Mouse (Mus musculus): ENCODE measurements around the gene Rpa1. TPM values are rescaled to one million over a fixed set of nuclear protein-coding genes. Genes with fewer than 3 reads are reported as not detected.

Rpa1 gene
- polyA plus RNA-seq, 1 experiment = not detected

- TF ChIP-seq CTCF (IDR thresholded peaks at IDR 0.05; ENCODE audit: insufficient read depth, low read depth, low read length) (no peak), POLR2A (IDR thresholded peaks at IDR 0.05; ENCODE audit: insufficient read depth, low read depth, low read length) (no peak)
Observed at GRCm38 (mm10) chr11:75273466-75273865, 74.7 kb downstream of the Rpa1 start.

GRCm38 (mm10) chr11:75270985-75271434, 77.1 kb downstream of the Rpa1 start:
- 23% methylated on average over 7 of the region's 7 CpGs for WGBS
- Histone ChIP-seq H3K4me3 (ENCODE audit: insufficient read depth, low read depth, low read length) (no peak overlapping the region), H3K27ac (ENCODE audit: insufficient read depth, low read depth, low read length) (no peak overlapping the region), H3K4me1 (ENCODE audit: control insufficient read depth, insufficient read depth, low read length) (peaks cover 33% of the 10 kb centered on the region)
- TF ChIP-seq POLR2A (IDR thresholded peaks at IDR 0.05; ENCODE audit: insufficient read depth, low read depth, low read length) = no peak

More at GRCm38 (mm10) chr11:75273466-75273865, 74.7 kb downstream of the Rpa1 start:
- WGBS = 8% methylated on average over 8 of the region's 8 CpGs
- no peak overlapping the region for H3K27ac ChIP-seq (ENCODE audit: insufficient read depth, low read depth, low read length)
- no peak overlapping the region for H3K4me3 ChIP-seq (ENCODE audit: insufficient read depth, low read depth, low read length)
- H3K4me1 ChIP-seq (ENCODE audit: control insufficient read depth, insufficient read depth, low read length) = peaks cover 22% of the 10 kb centered on the region

- Histone ChIP-seq H3K27ac (ENCODE audit: insufficient read depth, low read depth, low read length) (no peak overlapping the region), H3K4me3 (ENCODE audit: insufficient read depth, low read depth, low read length) (no peak overlapping the region), H3K4me1 (ENCODE audit: control insufficient read depth, insufficient read depth, low read length) (peaks cover 33% of the 10 kb centered on the region)
- 77% methylated on average over 8 of the region's 8 CpGs for WGBS
- TF ChIP-seq CTCF (IDR thresholded peaks at IDR 0.05; ENCODE audit: insufficient read depth, low read depth, low read length) = no peak
- TF ChIP-seq POLR2A (IDR thresholded peaks at IDR 0.05; ENCODE audit: insufficient read depth, low read depth, low read length) = no peak
Observed at GRCm38 (mm10) chr11:75270276-75270984, 77.7 kb downstream of the Rpa1 start.

DNA sequence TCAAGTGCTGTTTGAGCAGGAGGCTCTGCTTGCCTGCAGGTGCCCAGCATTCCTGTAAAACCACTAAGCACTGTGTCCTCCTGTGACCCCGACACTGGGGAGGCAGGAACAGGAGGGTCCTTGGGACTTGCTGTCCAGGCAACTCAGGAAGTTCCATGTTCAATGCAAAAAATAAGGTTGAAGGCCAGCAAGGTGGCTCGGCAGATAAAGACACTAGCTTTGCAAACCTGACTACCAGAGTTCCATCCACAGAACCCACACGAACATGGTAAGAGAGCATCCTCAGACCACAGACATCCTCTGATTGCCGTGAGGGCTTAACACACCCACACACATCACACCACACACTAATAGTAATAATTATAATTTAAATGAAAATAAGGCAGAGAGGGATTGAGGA, 78.9 kb downstream of the Rpa1 start:
- Histone ChIP-seq H3K4me3 (ENCODE audit: insufficient read depth, low read depth, low read length) (no peak overlapping the region), H3K27ac (ENCODE audit: insufficient read depth, low read depth, low read length) (no peak overlapping the region), H3K4me1 (ENCODE audit: control insufficient read depth, insufficient read depth, low read length) (peaks cover 31% of the 10 kb centered on the region)
- 85% methylated on average over 4 of the region's 4 CpGs for WGBS
- no peak for TF ChIP-seq POLR2A (IDR thresholded peaks at IDR 0.05; ENCODE audit: insufficient read depth, low read depth, low read length)
- no peak for TF ChIP-seq CTCF (IDR thresholded peaks at IDR 0.05; ENCODE audit: insufficient read depth, low read depth, low read length)

DNA sequence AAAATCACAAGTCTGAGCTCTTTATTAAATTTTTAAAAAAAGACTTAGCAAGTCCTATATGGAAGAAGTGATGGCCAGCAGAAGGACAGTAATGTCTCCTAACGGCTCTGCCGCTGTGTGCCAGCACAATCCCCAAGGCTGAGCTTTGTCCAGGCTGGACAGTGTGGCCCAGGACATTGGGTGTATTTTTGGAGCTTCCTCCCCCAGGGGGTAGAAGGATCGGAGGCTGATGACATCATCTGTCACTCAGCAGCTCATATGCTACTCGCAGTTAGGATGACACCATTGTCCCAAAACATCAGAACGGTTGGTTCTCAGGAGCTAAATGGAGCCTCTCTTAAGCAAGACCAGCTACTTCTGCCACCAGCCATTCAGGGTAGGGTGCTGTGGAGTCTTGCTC, 79.6 kb downstream of the Rpa1 start:
- 76% methylated on average over 5 of the region's 5 CpGs for WGBS
- Histone ChIP-seq H3K4me3 (ENCODE audit: insufficient read depth, low read depth, low read length) (no peak overlapping the region), H3K27ac (ENCODE audit: insufficient read depth, low read depth, low read length) (no peak overlapping the region), H3K4me1 (ENCODE audit: control insufficient read depth, insufficient read depth, low read length) (peaks cover 28% of the 10 kb centered on the region)
- no peak for TF ChIP-seq POLR2A (IDR thresholded peaks at IDR 0.05; ENCODE audit: insufficient read depth, low read depth, low read length)
- no peak for TF ChIP-seq CTCF (IDR thresholded peaks at IDR 0.05; ENCODE audit: insufficient read depth, low read depth, low read length)

DNA sequence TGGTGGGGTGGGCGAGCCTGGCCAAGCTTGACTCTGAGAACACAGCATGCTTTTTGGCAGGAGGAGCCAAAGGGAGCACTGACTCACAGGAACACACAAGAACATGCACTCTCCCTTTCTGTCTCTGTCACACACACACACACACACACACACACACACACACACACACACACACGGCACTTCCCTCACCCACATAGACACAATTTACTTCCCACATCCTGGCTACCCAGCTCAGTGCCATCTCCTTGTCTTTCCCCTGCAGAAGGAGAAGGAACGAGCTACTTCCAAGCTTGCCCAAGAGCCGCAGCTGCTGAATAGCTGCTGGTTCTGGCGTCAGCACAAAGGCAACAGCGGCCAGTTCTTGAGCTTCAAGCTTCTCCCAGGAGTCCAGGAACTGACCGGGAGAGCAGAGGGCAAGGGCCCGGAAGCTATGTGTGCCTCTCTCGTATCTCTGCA, 80.3 kb downstream of the Rpa1 start:
- H3K4me1 ChIP-seq (ENCODE audit: control insufficient read depth, insufficient read depth, low read length) = peaks cover 28% of the 10 kb centered on the region
- peak overlapping the region; percentile 27; the same call in 1 of the 2 replicates for H3K27ac ChIP-seq (ENCODE audit: insufficient read depth, low read depth, low read length)
- TF ChIP-seq CTCF (IDR thresholded peaks at IDR 0.05; ENCODE audit: insufficient read depth, low read depth, low read length) = no peak
- no peak for TF ChIP-seq POLR2A (IDR thresholded peaks at IDR 0.05; ENCODE audit: insufficient read depth, low read depth, low read length)
- 22% methylated on average over 9 of the region's 9 CpGs for WGBS
- no peak overlapping the region for H3K4me3 ChIP-seq (ENCODE audit: insufficient read depth, low read depth, low read length)

DNA sequence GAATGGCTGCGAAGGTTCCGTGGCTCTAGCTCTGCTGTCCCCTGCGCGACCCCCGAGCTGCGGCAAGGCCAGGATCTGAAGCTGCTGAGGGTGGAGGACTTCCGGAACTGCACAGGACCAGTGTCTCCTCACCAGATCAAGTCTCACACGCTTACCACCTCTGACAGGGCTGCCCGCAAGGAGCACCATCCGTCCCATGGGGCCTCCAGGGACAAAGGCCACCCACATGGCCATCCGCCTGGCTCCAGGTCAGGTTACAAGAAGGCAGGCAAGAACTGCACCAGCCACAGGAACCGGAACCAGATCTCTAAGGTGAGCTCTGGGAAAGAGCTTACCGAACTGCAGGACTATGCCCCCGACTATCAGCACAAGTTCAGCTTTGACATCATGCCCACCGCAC, 82.6 kb downstream of the Rpa1 start:
- H3K27ac ChIP-seq (ENCODE audit: insufficient read depth, low read depth, low read length) = no peak overlapping the region
- WGBS = 91% methylated on average over 15 of the region's 15 CpGs
- TF ChIP-seq POLR2A (IDR thresholded peaks at IDR 0.05; ENCODE audit: insufficient read depth, low read depth, low read length) (no peak), CTCF (IDR thresholded peaks at IDR 0.05; ENCODE audit: insufficient read depth, low read depth, low read length) (no peak)
- no peak overlapping the region for H3K4me3 ChIP-seq (ENCODE audit: insufficient read depth, low read depth, low read length)
- peaks cover 31% of the 10 kb centered on the region for H3K4me1 ChIP-seq (ENCODE audit: control insufficient read depth, insufficient read depth, low read length)

GRCm38 (mm10) chr11:75264550-75264949, 83.6 kb downstream of the Rpa1 start:
- Histone ChIP-seq H3K4me1 (ENCODE audit: control insufficient read depth, insufficient read depth, low read length) (peaks cover 39% of the 10 kb centered on the region), H3K4me3 (ENCODE audit: insufficient read depth, low read depth, low read length) (no peak overlapping the region), H3K27ac (ENCODE audit: insufficient read depth, low read depth, low read length) (no peak overlapping the region)
- TF ChIP-seq POLR2A (IDR thresholded peaks at IDR 0.05; ENCODE audit: insufficient read depth, low read depth, low read length) = no peak
- TF ChIP-seq CTCF (IDR thresholded peaks at IDR 0.05; ENCODE audit: insufficient read depth, low read depth, low read length) = no peak
- 89% methylated on average over 6 of the region's 6 CpGs for WGBS

- 71% methylated on average over 6 of the region's 6 CpGs for WGBS
- Histone ChIP-seq H3K4me3 (ENCODE audit: insufficient read depth, low read depth, low read length) (no peak overlapping the region), H3K27ac (ENCODE audit: insufficient read depth, low read depth, low read length) (no peak overlapping the region), H3K4me1 (ENCODE audit: control insufficient read depth, insufficient read depth, low read length) (peaks cover 40% of the 10 kb centered on the region)
- TF ChIP-seq CTCF (IDR thresholded peaks at IDR 0.05; ENCODE audit: insufficient read depth, low read depth, low read length) (no peak), POLR2A (IDR thresholded peaks at IDR 0.05; ENCODE audit: insufficient read depth, low read depth, low read length) (no peak)
Observed at GRCm38 (mm10) chr11:75263964-75264312, 84.2 kb downstream of the Rpa1 start.

All from olfactory bulb, adult 2 months (tissue).